Mouse (Mus musculus) inflammation-experienced regulatory T-cells (primary cell): ENCODE data around the gene Gm6880. TPM values are rescaled to one million over a fixed set of nuclear protein-coding genes. Genes with fewer than 3 reads are reported as not detected.

Experiments used
- polyA plus RNA-seq, 2 experiments: library from polyadenylated mRNA; unstranded; fragments of 100-300 nt; shearing (Covaris generic); gene quantifications; one replicate each; pipeline ENCODE4 v1.2.1; 2017

Gm6880 gene
- not detected for polyA plus RNA-seq

GRCm38 (mm10) chrX:74481349-74481885, at the start of gene Gm6880:
Gene Gm6880 (minus strand): TSS chrX:74481399.

Other genes with a start within 250 kb of the Gm6880 start
- gene Flna, start 231.6 kb downstream of the Gm6880 start, polyA plus RNA-seq, result 100 to 1,000 TPM; 247 to 358 TPM
- 10 to 100 TPM; 48.9 to 66.6 TPM for gene Emd, start 226.7 kb downstream of the Gm6880 start, polyA plus RNA-seq
- gene Rpl10, start 210.6 kb downstream of the Gm6880 start, polyA plus RNA-seq, result 10 to 100 TPM; 44.3 to 79.3 TPM
- 100 to 1,000 TPM; 140 to 181 TPM for gene Taz, start 199.5 kb downstream of the Gm6880 start, polyA plus RNA-seq
- gene Dnase1l1, start 199.1 kb downstream of the Gm6880 start, polyA plus RNA-seq, result 10 to 100 TPM; 22.4 to 29.5 TPM
- gene Atp6ap1, start 184.3 kb downstream of the Gm6880 start, polyA plus RNA-seq, result 100 to 1,000 TPM; 155 to 162 TPM
- gene Gdi1, start 176.4 kb downstream of the Gm6880 start, polyA plus RNA-seq, result 100 to 1,000 TPM; 260 to 309 TPM
- 10 to 100 TPM; 78.9 to 83.6 TPM for gene Fam50a, start 168.4 kb downstream of the Gm6880 start, polyA plus RNA-seq
- gene Plxna3, start 152.3 kb downstream of the Gm6880 start, polyA plus RNA-seq, result 1 to 10 TPM; 2.4 to 6.9 TPM
- 10 to 100 TPM; 34.3 to 51.6 TPM for gene Lage3, start 127.8 kb downstream of the Gm6880 start, polyA plus RNA-seq
- 10 to 100 TPM; 52.3 to 66.9 TPM for gene Ubl4a, start 108.2 kb downstream of the Gm6880 start, polyA plus RNA-seq
- 10 to 100 TPM; 40.0 to 40.5 TPM for gene Slc10a3, start 108.0 kb downstream of the Gm6880 start, polyA plus RNA-seq
- 10 to 100 TPM; 34.3 to 41.1 TPM for gene Fam3a, start 88.1 kb downstream of the Gm6880 start, polyA plus RNA-seq
- 10 to 100 TPM; 35.8 to 36.6 TPM for gene Ikbkg, start 88.1 kb downstream of the Gm6880 start, polyA plus RNA-seq
- 10 to 100 TPM; 47.5 to 51.1 TPM for gene G6pdx, start 52.2 kb downstream of the Gm6880 start, polyA plus RNA-seq
- gene Olfr1326-ps1, start 93.5 kb upstream of the Gm6880 start, polyA plus RNA-seq, result not detected
- gene Olfr1325, start 111.3 kb upstream of the Gm6880 start, polyA plus RNA-seq, result not detected
- gene Gm5640, start 164.2 kb upstream of the Gm6880 start, polyA plus RNA-seq, result 1 to 10 TPM in 1 of 2 experiments, not detected in 1; 2.7 TPM